Mouse (Mus musculus): ENCODE measurements at regions not wholly inside any gene's neighbourhood (a gene's known extent, or its start where the extent isn't known, plus 50 kb on each side); places are given as distances from the start of the nearest gene placed in this dataset. TPM values are rescaled to one million over a fixed set of nuclear protein-coding genes. Genes with fewer than 3 reads are reported as not detected.

Small RNAs in the stretch of these regions (microRNA-seq; reads per million reads assigned to microRNA genes)
- gene Gm25754, result not detected

Data from liver, embryonic 12.5 days (tissue).